Mouse (Mus musculus) liver, embryonic 12.5 days (tissue): ENCODE results near the gene Gm49373. TPM values are rescaled to one million over a fixed set of nuclear protein-coding genes. Genes with fewer than 3 reads are reported as not detected.

Source experiments
- ATAC-seq: fragments of 200-750 bp; cut with Nextera tagmentation; 2 replicates; pipeline ENCODE4 v1.8.0; 2017; ENCODE audit warnings: moderate number of reproducible peaks, mild to moderate bottlenecking, moderate library complexity
- H3K27ac ChIP-seq: fragments of 300-500 bp; sonication (generic); 2 replicates; pipeline ENCODE4 v1.5.1; 2016; ENCODE audit warnings: mild to moderate bottlenecking
- H3K27me3 ChIP-seq: fragments of 300-500 bp; sonication (generic); replicated peaks from 2 replicates; pipeline ENCODE4 v1.6.1; 2016; ENCODE audit warnings: mild to moderate bottlenecking, moderate library complexity
- H3K36me3 ChIP-seq: fragments of 300-500 bp; sonication (generic); 2 replicates; pipeline ENCODE4 v1.6.1; 2016; ENCODE audit warnings: mild to moderate bottlenecking, moderate library complexity
- H3K4me1 ChIP-seq: fragments of 300-500 bp; sonication (generic); 2 replicates; pipeline ENCODE4 v1.6.1; 2016
- H3K4me2 ChIP-seq: fragments of 300-500 bp; sonication (generic); 2 replicates; pipeline ENCODE4 v1.6.1; 2016; ENCODE audit warnings: mild to moderate bottlenecking, moderate library complexity
- H3K4me3 ChIP-seq: fragments of 300-500 bp; sonication (generic); 2 replicates; pipeline ENCODE4 v1.5.1; 2016; ENCODE audit warnings: mild to moderate bottlenecking, moderate library complexity
- H3K9ac ChIP-seq: fragments of 300-500 bp; sonication (generic); 2 replicates; pipeline ENCODE4 v1.6.1; 2016; ENCODE audit warnings: mild to moderate bottlenecking, moderate library complexity
- H3K9me3 ChIP-seq: fragments of 300-500 bp; sonication (generic); replicated peaks from 2 replicates; pipeline ENCODE4 v1.6.1; 2016; ENCODE audit warnings: mild to moderate bottlenecking, moderate library complexity
- WGBS: fragments of 180-500 bp; shearing (Covaris S2); methylation state at CpG from one replicate; pipeline ENCODE4 v1.1.7; 2016; ENCODE audit not compliant: insufficient replicate concordance; 5-methylcytosine and 5-hydroxymethylcytosine counted together
- polyA plus RNA-seq: library from polyadenylated mRNA; unstranded; fragments of >200 nt; fragmentation: Nextera tagmentation; extraction: Ambion mirVana; gene quantifications from 2 replicates; pipeline ENCODE4 v1.2.1, GENCODE M21; 2016

Gm49373 gene
- 0.77 and 0.98 TPM in 2 replicates for polyA plus RNA-seq

DNA sequence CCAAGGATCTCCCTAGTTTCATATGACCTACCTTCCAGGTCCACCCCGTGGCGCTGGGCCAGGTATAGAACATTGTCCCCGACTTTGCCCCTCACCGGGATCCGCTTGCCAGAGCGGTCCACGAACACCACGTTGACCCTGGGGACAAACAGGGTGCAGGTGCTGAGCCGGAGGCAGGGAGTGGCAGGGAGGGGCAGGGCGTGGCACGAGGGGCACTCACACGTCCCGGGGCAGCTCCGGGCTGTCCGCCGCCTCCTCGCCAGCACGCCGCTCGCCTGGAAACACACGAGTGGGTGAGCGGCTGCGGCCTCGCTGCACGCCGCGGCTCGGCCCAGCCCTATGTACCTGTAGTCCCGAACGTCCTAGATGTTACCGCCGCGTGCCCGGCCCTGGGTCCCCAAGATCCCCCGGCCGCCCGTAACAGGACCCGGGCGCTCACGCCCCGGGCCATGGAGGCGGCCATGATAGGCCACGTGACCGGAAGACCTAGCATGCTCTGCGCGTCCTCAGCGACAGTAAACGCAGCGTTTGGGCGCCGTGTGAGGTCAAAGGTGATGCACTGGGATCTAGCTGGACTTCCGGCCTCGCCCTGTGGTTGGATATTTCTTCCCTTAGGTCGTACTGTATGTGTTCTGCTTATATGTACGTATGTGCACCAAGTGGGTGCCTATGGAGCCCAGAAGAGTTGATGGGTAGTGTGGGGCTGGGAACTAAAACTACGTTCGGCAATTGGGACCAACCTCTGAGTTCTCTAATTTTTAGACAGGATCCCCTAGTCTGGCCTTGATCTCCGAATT is at the start of gene Gm49373, which contains the start of gene Fdx1l:
TSS of gene Gm49373 (minus strand) at position 53 of the 797 bp plus-strand sequence.
TSS of gene Fdx1l (minus strand) at position 571 of the 797 bp plus-strand sequence.
- no peaks in the 10 kb centered on the region for H3K27me3 ChIP-seq
- peak within 1 kb of the TSS; percentile 85 for H3K9ac ChIP-seq
- peak within 1 kb of the TSS; percentile 73 for H3K27ac ChIP-seq
- H3K4me2 ChIP-seq: peak within 1 kb of the TSS; percentile 93
- peaks cover 33% of the 10 kb centered on the region for H3K4me1 ChIP-seq
- peak within 1 kb of the TSS; percentile 87 for H3K4me3 ChIP-seq
- peak; percentile 91 for ATAC-seq
- 1% methylated on average over 58 of the region's 58 CpGs for WGBS
- H3K36me3 ChIP-seq: peaks cover 77% of the 10 kb centered on the region
- no peaks in the 10 kb centered on the region for H3K9me3 ChIP-seq

DNA sequence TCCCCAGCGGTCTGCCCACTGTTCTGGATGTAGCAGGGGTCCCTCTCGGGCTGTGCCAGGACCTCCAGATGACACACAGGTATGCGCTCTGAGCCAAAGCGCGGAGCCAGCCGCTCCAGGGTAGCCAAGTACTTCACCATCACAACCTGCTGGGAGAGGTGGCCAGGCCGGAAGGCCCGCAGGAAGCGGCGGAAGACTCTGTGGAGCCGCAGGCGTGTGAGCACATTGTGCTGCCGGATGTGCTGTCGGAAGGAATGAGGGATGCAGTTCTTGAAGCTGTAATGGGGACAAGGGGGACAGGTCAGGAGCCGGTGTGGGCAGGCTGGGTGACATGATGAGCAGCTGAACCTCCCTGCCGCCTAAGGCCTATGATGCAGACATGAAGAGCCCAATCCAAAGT is 48.6 kb upstream of the Gm49373 start:
- Histone ChIP-seq H3K4me2 (no peak overlapping the region), H3K9ac (no peak overlapping the region), H3K27ac (no peak overlapping the region), H3K4me3 (no peak overlapping the region), H3K27me3 (no peaks in the 10 kb centered on the region), H3K4me1 (0 out of 2 replicates have a peak, but pooled peaks cover 4% of the 10 kb centered on the region), H3K36me3 (peaks cover 50% of the 10 kb centered on the region), H3K9me3 (no peaks in the 10 kb centered on the region)
- 82% methylated on average over 16 of the region's 16 CpGs for WGBS
- no peak for ATAC-seq

DNA sequence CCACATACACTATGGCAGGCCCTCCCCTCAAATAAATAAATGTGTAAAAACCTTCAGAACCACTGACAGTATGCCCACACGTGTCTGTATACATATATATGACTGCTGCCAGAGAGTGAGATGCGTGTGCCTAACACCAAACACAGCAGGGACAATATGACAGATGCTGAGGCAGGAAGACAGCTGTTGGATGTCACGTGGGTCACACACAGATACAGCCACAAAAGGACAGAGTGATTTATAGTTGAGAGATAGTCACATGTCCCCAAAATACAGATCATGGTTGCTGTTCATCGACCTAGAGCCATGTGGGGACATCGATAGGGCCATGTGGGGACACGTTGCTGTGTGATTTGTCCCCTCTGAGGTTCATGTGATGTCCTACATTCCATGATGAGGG is 44.2 kb upstream of the Gm49373 start:
- no peak overlapping the region for H3K27ac ChIP-seq
- ATAC-seq: no peak
- no peaks in the 10 kb centered on the region for H3K9me3 ChIP-seq
- no peak overlapping the region for H3K4me2 ChIP-seq
- no peaks in the 10 kb centered on the region for H3K4me1 ChIP-seq
- H3K36me3 ChIP-seq: peaks cover 20% of the 10 kb centered on the region
- no peak overlapping the region for H3K4me3 ChIP-seq
- WGBS: 62% methylated on average over 6 of the region's 6 CpGs
- no peak overlapping the region for H3K9ac ChIP-seq
- H3K27me3 ChIP-seq: no peaks in the 10 kb centered on the region

DNA sequence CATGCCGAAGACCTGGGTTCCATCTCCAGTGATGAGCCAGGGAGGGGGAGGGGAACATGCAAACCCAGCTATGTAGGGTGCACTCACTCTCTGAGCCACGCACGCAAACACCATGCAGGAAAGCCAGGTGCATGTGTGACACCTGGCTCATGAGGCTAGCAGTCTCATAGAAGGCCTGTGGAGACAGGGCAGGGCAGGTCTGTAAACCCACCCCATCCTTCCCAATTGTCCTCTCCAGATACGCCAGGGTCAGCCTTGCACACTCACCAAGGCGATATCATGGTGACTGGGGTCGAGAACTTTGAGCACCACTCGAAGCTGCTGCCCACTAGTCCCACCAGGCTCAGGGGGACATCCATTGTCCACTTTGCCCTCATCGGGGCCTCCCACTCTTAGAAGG is 42.2 kb upstream of the Gm49373 start:
- 75% methylated on average over 8 of the region's 8 CpGs for WGBS
- Histone ChIP-seq H3K4me3 (no peak overlapping the region), H3K27me3 (no peaks in the 10 kb centered on the region), H3K36me3 (peaks cover 4% of the 10 kb centered on the region), H3K4me2 (no peak overlapping the region), H3K4me1 (no peaks in the 10 kb centered on the region; the same call in 1 of the 2 replicates), H3K27ac (no peak overlapping the region), H3K9me3 (no peaks in the 10 kb centered on the region), H3K9ac (no peak overlapping the region)
- ATAC-seq: no peak

DNA sequence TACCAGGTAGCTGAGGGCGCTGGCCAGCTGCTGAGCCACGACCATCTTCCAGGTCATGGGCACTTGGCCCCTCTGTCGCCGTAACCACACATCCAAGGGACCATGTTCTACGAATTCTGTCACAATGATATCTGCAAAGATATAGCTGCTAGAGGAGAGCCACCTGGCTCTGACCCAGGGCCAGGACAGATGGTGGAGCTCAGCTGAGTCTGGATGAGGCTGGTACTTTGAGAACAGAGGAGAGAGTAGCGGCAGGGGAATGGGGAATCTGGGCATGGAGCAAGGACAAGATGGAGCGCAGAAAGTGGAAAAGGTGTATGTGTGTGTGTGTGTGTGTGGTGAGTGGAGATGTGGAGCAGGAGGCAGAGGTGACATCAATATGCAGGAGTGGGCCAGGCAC is 41.3 kb upstream of the Gm49373 start:
- H3K9me3 ChIP-seq: no peaks in the 10 kb centered on the region
- H3K27ac ChIP-seq: no peak overlapping the region
- no peak overlapping the region for H3K9ac ChIP-seq
- H3K4me1 ChIP-seq: no peaks in the 10 kb centered on the region; the same call in 1 of the 2 replicates
- WGBS: 78% methylated on average over 7 of the region's 7 CpGs
- ATAC-seq: no peak
- H3K27me3 ChIP-seq: no peaks in the 10 kb centered on the region
- no peaks in the 10 kb centered on the region for H3K36me3 ChIP-seq
- no peak overlapping the region for H3K4me3 ChIP-seq
- H3K4me2 ChIP-seq: no peak overlapping the region

DNA sequence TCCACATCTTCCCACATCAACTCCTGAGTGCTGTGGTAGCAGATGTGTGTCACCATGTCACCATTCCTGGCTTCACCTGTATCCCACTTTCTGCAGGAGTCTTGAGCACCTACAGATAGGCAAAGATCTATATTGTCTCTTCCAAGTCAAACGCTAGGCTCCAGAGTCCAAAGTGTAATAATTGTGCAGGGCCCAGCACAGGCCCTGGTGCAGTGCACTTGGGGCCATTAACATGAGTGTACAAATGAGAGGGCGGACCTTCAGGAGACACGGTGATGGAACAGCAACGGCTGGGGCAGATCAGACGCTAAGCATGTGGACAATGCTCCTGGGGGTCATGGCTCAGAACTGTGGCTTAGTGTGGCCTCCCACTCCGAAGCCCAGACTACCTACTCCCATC is 40.9 kb upstream of the Gm49373 start:
- no peaks in the 10 kb centered on the region for H3K9me3 ChIP-seq
- 81% methylated on average over 6 of the region's 6 CpGs for WGBS
- H3K4me3 ChIP-seq: no peak overlapping the region
- H3K4me1 ChIP-seq: no peaks in the 10 kb centered on the region; the same call in 1 of the 2 replicates
- no peak overlapping the region for H3K27ac ChIP-seq
- no peaks in the 10 kb centered on the region for H3K36me3 ChIP-seq
- no peaks in the 10 kb centered on the region for H3K27me3 ChIP-seq
- H3K4me2 ChIP-seq: no peak overlapping the region
- H3K9ac ChIP-seq: no peak overlapping the region
- ATAC-seq: no peak

DNA sequence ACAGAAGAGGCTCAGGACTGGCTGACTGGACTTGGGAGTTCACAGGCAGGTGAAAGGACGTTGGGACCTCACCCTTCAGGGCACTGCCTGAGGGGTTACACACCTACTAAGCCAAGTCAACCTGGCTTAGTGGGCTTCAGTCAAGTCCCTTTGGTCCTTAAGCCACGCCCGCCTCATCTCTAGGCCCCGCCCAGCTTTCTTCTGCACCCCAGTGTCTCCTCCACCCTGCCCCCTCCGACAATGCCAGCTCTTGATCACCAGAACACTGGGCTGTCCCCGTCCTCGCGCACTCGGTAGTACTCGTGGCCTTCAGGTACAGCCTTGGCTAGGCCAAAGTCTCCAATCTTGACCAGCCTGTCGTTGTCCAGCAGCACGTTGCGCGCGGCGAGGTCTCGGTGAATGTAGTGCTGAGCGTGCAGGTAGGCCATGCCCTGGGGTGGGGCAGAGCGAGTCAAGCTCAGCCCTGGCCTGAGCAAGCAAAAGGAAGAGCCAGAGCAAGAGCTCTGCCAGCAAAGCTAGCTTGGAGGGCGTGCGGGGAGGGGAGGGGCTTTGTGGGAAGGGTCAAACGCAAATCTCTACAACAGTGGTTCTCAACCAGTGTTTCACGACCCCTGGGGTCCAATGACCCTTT is 34.8 kb upstream of the Gm49373 start:
- Histone ChIP-seq H3K4me1 (peaks cover 40% of the 10 kb centered on the region), H3K36me3 (peaks cover 3% of the 10 kb centered on the region; the same call in 1 of the 2 replicates), H3K27ac (peak overlapping the region; percentile 86; the same call in 1 of the 2 replicates), H3K9me3 (no peaks in the 10 kb centered on the region), H3K4me2 (peak overlapping the region; percentile 8; the same call in 1 of the 2 replicates), H3K9ac (no peak overlapping the region), H3K27me3 (no peaks in the 10 kb centered on the region), H3K4me3 (no peak overlapping the region)
- no peak for ATAC-seq
- 58% methylated on average over 23 of the region's 23 CpGs for WGBS

DNA sequence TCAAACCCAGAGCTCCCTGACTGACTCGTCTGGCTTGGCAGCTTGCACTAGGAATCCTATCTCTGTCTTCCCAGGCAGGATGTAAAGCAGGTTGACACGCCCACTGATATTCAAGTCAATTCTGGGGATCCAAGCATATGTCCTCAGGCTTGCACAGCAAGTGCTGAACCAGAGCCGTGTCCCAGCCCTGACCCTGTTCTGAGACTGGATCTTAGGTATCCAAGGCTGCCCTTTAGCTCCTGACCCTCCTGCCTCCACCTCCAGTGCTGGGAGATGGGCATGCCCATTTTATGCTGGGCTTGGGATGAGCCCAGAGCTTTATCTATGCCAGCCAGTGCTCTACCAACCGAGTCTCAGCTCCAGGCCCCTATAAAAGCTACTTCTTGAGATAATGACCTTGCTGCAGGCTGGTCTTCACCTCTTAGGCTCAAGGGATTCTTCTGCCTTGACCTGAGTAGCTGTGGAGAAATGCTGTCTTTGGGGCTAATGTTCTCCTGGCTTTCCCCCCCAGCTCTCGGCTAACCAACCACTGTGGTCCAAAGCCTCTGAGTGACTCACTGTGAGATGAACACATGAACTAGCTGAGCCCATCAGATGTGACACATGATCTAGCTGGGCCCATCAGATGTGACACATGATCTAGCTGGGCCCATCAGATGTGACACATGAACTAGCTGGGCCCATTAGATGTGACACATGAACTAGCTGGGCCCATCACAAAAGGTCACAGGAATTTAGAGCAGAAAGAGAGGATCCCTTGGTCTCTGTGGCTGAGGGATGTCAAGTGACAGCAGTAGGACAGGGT is 33.1 kb upstream of the Gm49373 start:
- WGBS: 40% methylated on average over 5 of the region's 5 CpGs
- H3K4me3 ChIP-seq: no peak overlapping the region
- peak overlapping the region; percentile 86 for H3K27ac ChIP-seq
- ATAC-seq: peak; percentile 86
- H3K4me1 ChIP-seq: peaks cover 48% of the 10 kb centered on the region
- no peaks in the 10 kb centered on the region for H3K9me3 ChIP-seq
- peaks cover 15% of the 10 kb centered on the region; the same call in 1 of the 2 replicates for H3K36me3 ChIP-seq
- H3K27me3 ChIP-seq: no peaks in the 10 kb centered on the region
- peak overlapping the region; percentile 49 for H3K4me2 ChIP-seq
- peak overlapping the region; percentile 35 for H3K9ac ChIP-seq

DNA sequence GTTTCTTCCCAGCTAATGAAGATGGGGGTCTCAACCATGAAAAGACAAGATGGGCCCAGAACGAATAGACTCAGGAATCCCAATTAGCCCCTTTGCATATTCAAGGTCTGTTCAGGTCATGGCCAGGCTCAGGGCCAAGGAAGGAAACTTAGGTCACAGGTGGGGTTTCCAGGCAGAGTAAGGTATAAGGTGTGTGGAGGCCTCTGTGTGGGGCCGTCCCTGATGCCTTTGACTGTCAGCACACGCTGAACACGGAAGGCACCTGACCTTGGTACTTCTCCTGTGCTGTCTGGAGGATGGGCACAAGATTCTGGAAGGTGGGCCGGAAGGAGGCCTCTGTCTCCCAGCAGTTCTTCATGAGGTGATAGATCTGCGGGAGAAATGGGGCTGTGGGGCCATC is 31.9 kb upstream of the Gm49373 start:
- H3K4me1 ChIP-seq: peaks cover 59% of the 10 kb centered on the region
- WGBS: 86% methylated on average over 6 of the region's 6 CpGs

DNA sequence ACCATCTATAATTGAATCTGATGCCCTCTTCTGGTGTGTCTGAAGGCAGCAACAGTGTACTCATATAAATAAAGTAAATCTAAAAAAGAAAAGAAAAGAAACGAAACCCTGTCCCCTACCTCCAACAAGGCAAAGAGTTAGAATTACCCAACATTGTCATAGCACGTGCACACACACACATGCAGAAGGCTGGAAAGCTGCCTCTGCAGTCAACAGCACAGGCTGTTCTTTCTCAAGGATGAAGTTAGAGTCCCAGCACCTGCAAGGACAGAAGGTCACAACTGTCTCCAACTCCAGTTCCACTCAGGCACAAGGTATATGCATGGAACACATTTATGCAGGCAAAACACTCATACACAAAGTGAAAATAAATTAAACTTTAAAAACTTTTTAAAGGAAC is 29.2 kb upstream of the Gm49373 start:
- Histone ChIP-seq H3K27me3 (no peaks in the 10 kb centered on the region), H3K4me2 (no peak overlapping the region), H3K4me1 (peaks cover 72% of the 10 kb centered on the region), H3K27ac (no peak overlapping the region), H3K9me3 (no peaks in the 10 kb centered on the region), H3K9ac (no peak overlapping the region), H3K4me3 (no peak overlapping the region), H3K36me3 (peaks cover 15% of the 10 kb centered on the region; the same call in 1 of the 2 replicates)
- WGBS: 74% methylated on average over 2 of the region's 2 CpGs
- ATAC-seq: no peak

More for the DNA sequence above, 31.9 kb upstream of the Gm49373 start:
- no peak for ATAC-seq
- Histone ChIP-seq H3K27me3 (no peaks in the 10 kb centered on the region), H3K36me3 (peaks cover 15% of the 10 kb centered on the region; the same call in 1 of the 2 replicates), H3K4me3 (no peak overlapping the region), H3K27ac (peak overlapping the region; percentile 86; the same call in 1 of the 2 replicates), H3K9ac (no peak overlapping the region; the same call in 1 of the 2 replicates), H3K4me2 (no peak overlapping the region; the same call in 1 of the 2 replicates), H3K9me3 (no peaks in the 10 kb centered on the region)

DNA sequence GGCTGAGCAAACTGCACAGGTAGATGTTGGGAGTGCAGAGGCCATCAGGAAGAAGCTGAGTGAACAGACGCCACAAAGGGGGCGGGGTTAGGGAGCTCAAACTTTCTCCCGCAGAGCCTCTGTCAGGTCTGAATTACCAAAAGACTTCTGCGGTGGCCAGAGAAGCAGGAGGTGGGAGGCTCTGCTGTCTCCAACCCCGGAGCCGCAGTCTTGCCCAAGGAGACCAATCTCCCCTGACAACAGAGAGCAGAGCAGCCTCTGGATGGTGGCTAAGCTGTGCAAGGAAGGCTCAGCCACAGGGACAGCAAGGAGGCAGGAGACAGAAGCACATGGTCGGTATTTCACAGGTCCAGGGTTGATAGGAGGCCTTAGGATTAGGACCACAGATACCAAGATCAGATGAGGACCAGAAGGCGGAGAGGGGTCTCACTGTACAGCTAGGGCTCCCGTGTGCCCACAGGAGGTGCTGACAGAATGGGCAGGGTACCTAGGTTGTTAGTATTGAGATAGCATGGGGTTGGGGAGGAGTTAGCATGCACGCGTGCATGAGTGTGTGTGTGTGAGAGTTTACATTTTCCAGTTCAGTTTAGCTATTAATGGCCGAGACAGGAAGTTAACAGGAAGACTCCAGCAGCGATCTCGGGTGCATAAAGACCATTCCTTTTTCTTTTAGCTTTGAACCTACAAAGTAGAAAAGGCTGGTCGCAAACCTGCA is 27.7 kb upstream of the Gm49373 start:
- peak; percentile 20; the same call in 1 of the 2 replicates for ATAC-seq
- no peaks in the 10 kb centered on the region for H3K27me3 ChIP-seq
- peaks cover 58% of the 10 kb centered on the region for H3K4me1 ChIP-seq
- no peaks in the 10 kb centered on the region for H3K9me3 ChIP-seq
- 22% methylated on average over 15 of the region's 15 CpGs for WGBS
- peaks cover 15% of the 10 kb centered on the region; the same call in 1 of the 2 replicates for H3K36me3 ChIP-seq
- no peak overlapping the region for H3K4me3 ChIP-seq
- H3K27ac ChIP-seq: peak overlapping the region; percentile 4; the same call in 1 of the 2 replicates
- H3K9ac ChIP-seq: peak overlapping the region; percentile 3; the same call in 1 of the 2 replicates
- H3K4me2 ChIP-seq: peak overlapping the region; percentile 48
